Mouse (Mus musculus): ENCODE measurements around the gene Vash1. TPM values are rescaled to one million over a fixed set of nuclear protein-coding genes. Genes with fewer than 3 reads are reported as not detected.

The Vash1 gene
- polyA plus RNA-seq, 1 experiment from 2014 or later, result 9.3 TPM

DNA sequence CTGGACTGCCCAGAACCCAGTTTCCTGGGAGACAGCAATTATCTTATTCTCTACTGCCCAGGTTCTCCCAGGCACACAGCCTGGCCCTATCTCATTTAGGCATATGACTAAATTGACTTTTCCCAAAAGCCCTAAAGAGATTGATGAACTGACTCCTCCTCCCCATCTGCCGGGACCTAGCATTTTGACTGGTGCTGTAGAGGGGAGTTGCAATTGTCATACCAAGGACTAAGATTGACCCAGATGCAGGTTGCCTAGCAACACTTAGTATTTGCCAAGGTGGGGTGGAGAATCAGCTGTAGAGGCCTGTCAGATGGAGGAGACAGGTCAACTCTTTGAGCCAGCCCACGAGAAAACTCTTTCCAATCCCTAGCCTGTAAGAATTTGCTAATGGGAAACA is 19.5 kb downstream of the Vash1 start:
- H3K27ac ChIP-seq (replicated peaks), result no peak overlapping the region
- H3K4me1 ChIP-seq, result peaks cover 48% of the 10 kb centered on the region
- H3K9ac ChIP-seq, result no peak overlapping the region

GRCm38 (mm10) chr12:86698537-86698936 is 20.0 kb downstream of the Vash1 start:
- no peak for ATAC-seq (ENCODE audit: extremely low read depth, insufficient number of reproducible peaks, low FRiP score, low TSS enrichment)
- no peak overlapping the region for H3K9ac ChIP-seq
- no peaks in the 10 kb centered on the region for H3K27me3 ChIP-seq (replicated peaks)

More for the DNA sequence above, 19.5 kb downstream of the Vash1 start:
- Histone ChIP-seq H3K9me3 (no peaks in the 10 kb centered on the region; the same call in 1 of the 2 replicates), H3K4me3 (no peak overlapping the region), H3K36me3 (peaks cover 34% of the 10 kb centered on the region), H3K4me2 (no peak overlapping the region), H3K27me3 (replicated peaks) (no peaks in the 10 kb centered on the region)
- no peak for ATAC-seq (ENCODE audit: extremely low read depth, insufficient number of reproducible peaks, low FRiP score, low TSS enrichment)
- 74% methylated on average over 2 of the region's 2 CpGs for WGBS

DNA sequence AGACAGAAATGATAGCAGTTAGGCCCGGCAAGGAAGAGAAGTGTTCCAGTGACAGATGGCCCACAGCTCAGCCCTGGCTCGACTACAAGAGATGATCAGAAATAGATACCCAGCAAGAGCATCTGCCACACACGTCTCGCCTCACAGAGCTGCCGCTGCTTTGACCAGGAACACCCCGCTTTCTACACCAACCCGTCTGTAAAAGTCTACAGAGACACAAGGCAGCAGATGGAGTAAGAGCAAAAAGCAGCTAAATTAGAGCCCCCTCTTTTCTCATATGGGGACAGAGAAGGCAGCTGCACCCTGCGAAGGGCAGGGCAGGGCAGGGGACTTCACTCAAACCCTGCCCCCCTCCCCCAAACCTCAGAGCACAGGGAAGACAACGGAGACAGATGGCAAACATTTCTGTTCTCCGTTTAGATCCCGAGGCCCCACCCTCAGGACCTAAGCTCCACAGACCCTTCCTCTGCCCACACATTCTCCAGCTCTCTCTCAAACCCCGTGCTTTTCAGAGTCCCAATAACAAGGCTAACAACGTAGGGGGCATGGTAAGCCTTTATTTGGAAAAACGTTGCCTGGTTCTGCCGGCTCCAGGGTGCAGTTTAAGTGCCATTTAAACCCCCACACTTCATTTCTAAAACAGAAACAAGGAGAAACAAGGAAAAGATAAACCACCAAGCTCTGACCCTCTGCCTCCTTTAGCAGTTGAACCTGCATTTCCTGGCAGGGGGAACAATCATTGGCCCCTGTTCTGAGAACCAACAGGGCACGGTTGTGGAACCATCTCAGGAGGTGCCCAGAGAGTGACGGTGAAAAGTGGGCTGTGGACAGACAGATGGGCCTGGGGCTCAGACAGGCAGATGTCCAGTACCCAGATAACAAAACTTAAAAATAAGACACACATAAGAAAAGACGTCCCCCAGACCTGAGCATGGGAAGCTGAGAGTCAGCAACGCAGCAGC is 21.7 kb downstream of the Vash1 start:
- Histone ChIP-seq H3K27ac (replicated peaks) (no peak overlapping the region), H3K9me3 (no peaks in the 10 kb centered on the region; the same call in 1 of the 2 replicates), H3K4me1 (peaks cover 33% of the 10 kb centered on the region), H3K4me3 (no peak overlapping the region), H3K27me3 (replicated peaks) (no peaks in the 10 kb centered on the region), H3K36me3 (peaks cover 51% of the 10 kb centered on the region), H3K4me2 (no peak overlapping the region), H3K9ac (peak overlapping the region; percentile 24; the same call in 1 of the 2 replicates)
- 27% methylated on average over 19 of the region's 19 CpGs for WGBS
- ATAC-seq (ENCODE audit: extremely low read depth, insufficient number of reproducible peaks, low FRiP score, low TSS enrichment), result no peak

More at GRCm38 (mm10) chr12:86698537-86698936, 20.0 kb downstream of the Vash1 start:
- H3K9me3 ChIP-seq, result no peaks in the 10 kb centered on the region; the same call in 1 of the 2 replicates
- H3K36me3 ChIP-seq, result peaks cover 40% of the 10 kb centered on the region
- no peak overlapping the region for H3K4me2 ChIP-seq
- H3K4me1 ChIP-seq, result peaks cover 43% of the 10 kb centered on the region
- H3K27ac ChIP-seq (replicated peaks), result no peak overlapping the region
- H3K4me3 ChIP-seq, result no peak overlapping the region

DNA sequence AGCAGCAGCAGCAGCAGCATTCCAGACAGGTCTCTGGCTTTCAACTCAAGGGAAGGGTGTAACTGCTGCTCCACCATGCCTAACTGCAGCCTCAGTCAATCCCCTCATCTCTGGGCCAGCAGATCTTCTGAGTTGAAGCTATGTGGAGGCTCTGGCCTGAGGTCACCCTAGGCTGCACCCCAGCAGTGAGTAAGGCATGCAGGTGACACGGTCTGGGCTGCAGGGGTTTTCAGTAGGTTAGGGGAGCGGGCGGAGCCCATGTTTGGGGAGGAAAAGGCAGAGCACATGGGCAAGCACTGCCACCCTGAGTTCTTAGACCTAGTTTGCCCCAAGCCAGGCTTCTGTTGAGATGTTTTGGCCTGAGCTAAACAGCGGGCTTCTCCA is 22.4 kb downstream of the Vash1 start:
- 72% methylated on average over 4 of the region's 4 CpGs for WGBS

GRCm38 (mm10) chr12:86701491-86701890 is 23.0 kb downstream of the Vash1 start:
- no peak for ATAC-seq (ENCODE audit: extremely low read depth, insufficient number of reproducible peaks, low FRiP score, low TSS enrichment)
- Histone ChIP-seq H3K27ac (replicated peaks) (no peak overlapping the region), H3K36me3 (peaks cover 41% of the 10 kb centered on the region), H3K27me3 (replicated peaks) (no peaks in the 10 kb centered on the region), H3K9me3 (no peaks in the 10 kb centered on the region; the same call in 1 of the 2 replicates), H3K4me2 (no peak overlapping the region), H3K9ac (no peak overlapping the region), H3K4me3 (no peak overlapping the region), H3K4me1 (peaks cover 23% of the 10 kb centered on the region)
- 80% methylated on average over 4 of the region's 4 CpGs for WGBS

More for the DNA sequence above, 22.4 kb downstream of the Vash1 start:
- no peaks in the 10 kb centered on the region; the same call in 1 of the 2 replicates for H3K9me3 ChIP-seq
- H3K36me3 ChIP-seq, result peaks cover 45% of the 10 kb centered on the region
- H3K9ac ChIP-seq, result no peak overlapping the region; the same call in 1 of the 2 replicates
- H3K4me3 ChIP-seq, result no peak overlapping the region
- no peak overlapping the region for H3K27ac ChIP-seq (replicated peaks)
- H3K4me1 ChIP-seq, result peaks cover 26% of the 10 kb centered on the region
- no peaks in the 10 kb centered on the region for H3K27me3 ChIP-seq (replicated peaks)
- ATAC-seq (ENCODE audit: extremely low read depth, insufficient number of reproducible peaks, low FRiP score, low TSS enrichment), result no peak
- no peak overlapping the region for H3K4me2 ChIP-seq

DNA sequence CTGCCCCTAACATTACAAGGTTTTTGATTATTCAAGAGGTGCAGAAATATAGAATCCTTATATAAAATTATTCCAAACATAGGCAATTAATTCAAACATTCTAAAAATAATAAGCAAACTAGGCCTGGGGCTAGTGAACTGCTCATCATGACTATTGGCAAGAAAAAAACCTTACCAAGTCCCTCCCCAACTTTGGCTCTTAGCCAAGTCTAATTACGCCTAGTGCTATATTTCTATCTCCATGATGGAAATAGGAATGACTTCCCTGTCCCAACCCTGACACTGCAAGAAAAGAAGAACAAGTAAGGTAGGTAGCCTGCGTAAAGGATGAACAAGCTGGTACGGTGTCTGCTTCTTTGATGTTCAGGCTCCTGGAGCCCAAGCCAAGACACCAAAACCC is 24.2 kb downstream of the Vash1 start:
- Histone ChIP-seq H3K36me3 (peaks cover 32% of the 10 kb centered on the region), H3K9ac (no peak overlapping the region), H3K4me2 (no peak overlapping the region), H3K9me3 (no peaks in the 10 kb centered on the region; the same call in 1 of the 2 replicates), H3K27me3 (replicated peaks) (no peaks in the 10 kb centered on the region), H3K27ac (replicated peaks) (no peak overlapping the region), H3K4me3 (no peak overlapping the region), H3K4me1 (peaks cover 23% of the 10 kb centered on the region)
- ATAC-seq (ENCODE audit: extremely low read depth, insufficient number of reproducible peaks, low FRiP score, low TSS enrichment), result no peak
- WGBS, result 84% methylated on average over 3 of the region's 3 CpGs

DNA sequence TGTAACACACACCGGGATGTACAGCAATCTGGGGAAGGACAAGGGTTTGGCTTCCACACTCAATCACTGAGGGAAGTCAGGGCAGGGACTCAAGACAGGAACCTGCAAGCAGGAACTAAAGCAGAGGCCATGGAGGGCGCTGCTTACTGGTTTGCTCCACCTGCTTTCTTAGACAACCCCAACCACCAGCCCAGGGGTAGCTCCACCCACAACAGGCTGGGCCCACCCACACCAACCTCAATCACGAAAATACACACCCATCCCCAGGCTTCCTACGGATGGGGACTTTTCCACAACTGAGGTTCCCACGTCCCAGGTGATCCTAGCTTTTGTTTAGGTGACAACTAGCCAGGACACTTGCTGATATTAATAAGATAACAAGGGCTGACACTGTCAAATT is 27.3 kb downstream of the Vash1 start:
- WGBS, result 76% methylated on average over 5 of the region's 5 CpGs
- Histone ChIP-seq H3K4me1 (0 out of 2 replicates have a peak, but pooled peaks cover 3% of the 10 kb centered on the region), H3K36me3 (peaks cover 42% of the 10 kb centered on the region), H3K27me3 (replicated peaks) (no peaks in the 10 kb centered on the region), H3K4me2 (no peak overlapping the region), H3K27ac (replicated peaks) (no peak overlapping the region), H3K4me3 (no peak overlapping the region), H3K9ac (no peak overlapping the region), H3K9me3 (no peaks in the 10 kb centered on the region)
- ATAC-seq (ENCODE audit: extremely low read depth, insufficient number of reproducible peaks, low FRiP score, low TSS enrichment), result no peak

GRCm38 (mm10) chr12:86714026-86714425 is 35.5 kb downstream of the Vash1 start:
- 60% methylated on average over 5 of the region's 5 CpGs for WGBS
- H3K27me3 ChIP-seq (replicated peaks), result no peaks in the 10 kb centered on the region
- H3K4me2 ChIP-seq, result no peak overlapping the region
- peaks cover 32% of the 10 kb centered on the region for H3K36me3 ChIP-seq
- no peak for ATAC-seq (ENCODE audit: extremely low read depth, insufficient number of reproducible peaks, low FRiP score, low TSS enrichment)
- H3K4me1 ChIP-seq, result no peaks in the 10 kb centered on the region
- no peak overlapping the region for H3K27ac ChIP-seq (replicated peaks)
- H3K9ac ChIP-seq, result no peak overlapping the region
- no peak overlapping the region for H3K4me3 ChIP-seq
- no peaks in the 10 kb centered on the region for H3K9me3 ChIP-seq

DNA sequence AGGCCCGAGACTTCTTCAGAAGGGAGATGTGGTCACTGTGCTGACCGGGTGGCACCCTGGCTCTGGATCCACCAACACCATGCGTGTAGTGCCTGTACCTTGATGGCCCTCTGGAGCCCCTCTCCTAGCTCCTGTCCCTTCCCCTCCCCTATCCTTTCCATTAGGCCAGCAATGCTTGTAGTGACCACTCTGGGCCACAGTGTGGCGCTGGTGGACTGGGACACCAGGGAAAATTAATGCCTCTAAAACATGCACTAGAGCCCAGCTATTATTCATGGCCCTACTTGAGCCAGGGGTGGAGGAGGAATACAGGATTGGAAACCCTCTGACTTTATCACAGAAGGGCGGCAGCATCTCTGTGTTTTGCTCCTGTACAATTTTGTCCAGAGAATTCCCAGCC is 36.9 kb downstream of the Vash1 start:
- Histone ChIP-seq H3K27ac (replicated peaks) (no peak overlapping the region), H3K4me2 (no peak overlapping the region), H3K9me3 (no peaks in the 10 kb centered on the region), H3K4me3 (no peak overlapping the region), H3K27me3 (replicated peaks) (no peaks in the 10 kb centered on the region), H3K9ac (no peak overlapping the region), H3K4me1 (no peaks in the 10 kb centered on the region), H3K36me3 (peaks cover 36% of the 10 kb centered on the region)
- WGBS, result 38% methylated on average over 5 of the region's 5 CpGs
- ATAC-seq (ENCODE audit: extremely low read depth, insufficient number of reproducible peaks, low FRiP score, low TSS enrichment), result no peak

GRCm38 (mm10) chr12:86716962-86717361 is 38.5 kb downstream of the Vash1 start:
- Histone ChIP-seq H3K4me3 (no peak overlapping the region), H3K27ac (replicated peaks) (no peak overlapping the region), H3K4me1 (peaks cover 13% of the 10 kb centered on the region), H3K9ac (no peak overlapping the region), H3K9me3 (no peaks in the 10 kb centered on the region), H3K4me2 (no peak overlapping the region), H3K36me3 (peaks cover 29% of the 10 kb centered on the region), H3K27me3 (replicated peaks) (no peaks in the 10 kb centered on the region)
- WGBS, result 77% methylated on average over 11 of the region's 11 CpGs
- no peak for ATAC-seq (ENCODE audit: extremely low read depth, insufficient number of reproducible peaks, low FRiP score, low TSS enrichment)

- Histone ChIP-seq H3K36me3 (peaks cover 27% of the 10 kb centered on the region), H3K9me3 (no peaks in the 10 kb centered on the region), H3K9ac (no peak overlapping the region), H3K4me3 (no peak overlapping the region), H3K27me3 (replicated peaks) (no peaks in the 10 kb centered on the region), H3K4me2 (no peak overlapping the region), H3K4me1 (peaks cover 43% of the 10 kb centered on the region), H3K27ac (replicated peaks) (no peak overlapping the region)
- WGBS, result 79% methylated on average over 18 of the region's 18 CpGs
- no peak for ATAC-seq (ENCODE audit: extremely low read depth, insufficient number of reproducible peaks, low FRiP score, low TSS enrichment)
Observed at GRCm38 (mm10) chr12:86719961-86720639, 41.6 kb downstream of the Vash1 start.

Data from heart, embryonic 13.5 days (tissue).